Comparison of ENCODE assay signal across 1 mouse cellular context in genomic region chr9:86522335-86522734, GRCm38 (mm10).
TF ChIP-seq lines count a peak whose summit lies in the region.

No protein-coding gene starts in this region.

TF ChIP-seq in CH12.LX, 34 proteins besides CTCF, POLR2A, EP300 and RAD21:
- TF ChIP-seq ZNF384 (IDR thresholded peaks at IDR 0.05; ENCODE audit: low read depth, low read length) (peak; percentile 81), UBTF (IDR thresholded peaks at IDR 0.05; ENCODE audit: low read depth, low read length) (no peak), RCOR1 (conservative IDR thresholded peaks at IDR 0.05; ENCODE audit: low read depth, low read length) (no peak)
